Mouse (Mus musculus): ENCODE data around the gene Rab31. TPM values are rescaled to one million over a fixed set of nuclear protein-coding genes. Genes with fewer than 3 reads are reported as not detected.

The Rab31 gene
- polyA plus RNA-seq, 1 experiment from 2014 or later, result 75.5 TPM

- Histone ChIP-seq H3K4me2 (replicated peaks) (no peak overlapping the region), H3K27me3 (no peaks in the 10 kb centered on the region), H3K4me3 (no peak overlapping the region), H3K9ac (replicated peaks) (no peak overlapping the region), H3K36me3 (no peaks in the 10 kb centered on the region), H3K4me1 (no peaks in the 10 kb centered on the region), H3K9me3 (no peaks in the 10 kb centered on the region), H3K27ac (replicated peaks) (no peak overlapping the region)
- 85% methylated on average over 13 of the region's 16 CpGs for WGBS
- ATAC-seq (replicated peaks), result no peak
These were observed 42.4 kb downstream of the Rab31 start for GRCm38 (mm10) chr17:65729945-65730741.

- no peak overlapping the region for H3K9ac ChIP-seq (replicated peaks)
- no peak overlapping the region for H3K4me2 ChIP-seq (replicated peaks)
- H3K36me3 ChIP-seq, result no peaks in the 10 kb centered on the region
- H3K4me1 ChIP-seq, result no peaks in the 10 kb centered on the region
- no peaks in the 10 kb centered on the region for H3K27me3 ChIP-seq
- no peak overlapping the region for H3K4me3 ChIP-seq
- ATAC-seq (replicated peaks), result no peak
- H3K27ac ChIP-seq (replicated peaks), result no peak overlapping the region
- 73% methylated on average over 5 of the region's 5 CpGs for WGBS
- no peaks in the 10 kb centered on the region for H3K9me3 ChIP-seq
These were observed 45.8 kb downstream of the Rab31 start for GRCm38 (mm10) chr17:65726755-65727154.

GRCm38 (mm10) chr17:65726274-65726673 is 46.3 kb downstream of the Rab31 start:
- ATAC-seq (replicated peaks), result no peak
- H3K27me3 ChIP-seq, result no peaks in the 10 kb centered on the region
- H3K9ac ChIP-seq (replicated peaks), result no peak overlapping the region
- 86% methylated on average over 6 of the region's 6 CpGs for whole genome bisulfite sequencing
- H3K4me2 ChIP-seq (replicated peaks), result no peak overlapping the region
- no peak overlapping the region for H3K4me3 ChIP-seq
- H3K4me1 ChIP-seq, result no peaks in the 10 kb centered on the region
- peaks cover 2% of the 10 kb centered on the region; the same call in 1 of the 2 replicates for H3K36me3 ChIP-seq
- no peak overlapping the region for H3K27ac ChIP-seq (replicated peaks)
- H3K9me3 ChIP-seq, result no peaks in the 10 kb centered on the region

GRCm38 (mm10) chr17:65725814-65726213 is 46.7 kb downstream of the Rab31 start:
- no peak overlapping the region for H3K27ac ChIP-seq (replicated peaks)
- H3K9ac ChIP-seq (replicated peaks), result no peak overlapping the region
- H3K36me3 ChIP-seq, result peaks cover 3% of the 10 kb centered on the region; the same call in 1 of the 2 replicates
- no peak overlapping the region for H3K4me3 ChIP-seq
- H3K4me2 ChIP-seq (replicated peaks), result no peak overlapping the region
- ATAC-seq (replicated peaks), result no peak
- WGBS, result 59% methylated on average over 2 of the region's 2 CpGs
- H3K27me3 ChIP-seq, result no peaks in the 10 kb centered on the region
- no peaks in the 10 kb centered on the region for H3K9me3 ChIP-seq
- H3K4me1 ChIP-seq, result no peaks in the 10 kb centered on the region

GRCm38 (mm10) chr17:65725381-65725780 is 47.2 kb downstream of the Rab31 start:
- Histone ChIP-seq H3K4me3 (no peak overlapping the region), H3K27ac (replicated peaks) (no peak overlapping the region), H3K9ac (replicated peaks) (no peak overlapping the region), H3K27me3 (no peaks in the 10 kb centered on the region), H3K9me3 (no peaks in the 10 kb centered on the region), H3K4me2 (replicated peaks) (no peak overlapping the region), H3K36me3 (peaks cover 3% of the 10 kb centered on the region; the same call in 1 of the 2 replicates), H3K4me1 (no peaks in the 10 kb centered on the region)
- ATAC-seq (replicated peaks), result no peak
- 22% methylated on average over 8 of the region's 8 CpGs for WGBS

GRCm38 (mm10) chr17:65724254-65724653 is 48.3 kb downstream of the Rab31 start:
- Histone ChIP-seq H3K27me3 (no peaks in the 10 kb centered on the region), H3K9ac (replicated peaks) (no peak overlapping the region), H3K36me3 (peaks cover 3% of the 10 kb centered on the region; the same call in 1 of the 2 replicates), H3K4me2 (replicated peaks) (no peak overlapping the region), H3K4me1 (no peaks in the 10 kb centered on the region), H3K4me3 (no peak overlapping the region), H3K27ac (replicated peaks) (no peak overlapping the region), H3K9me3 (no peaks in the 10 kb centered on the region)
- 91% methylated on average over 11 of the region's 11 CpGs for WGBS
- no peak; the same call in 1 of the 2 replicates for ATAC-seq (replicated peaks)

- no peak overlapping the region for H3K27ac ChIP-seq (replicated peaks)
- H3K9ac ChIP-seq (replicated peaks), result no peak overlapping the region
- ATAC-seq (replicated peaks), result no peak
- no peak overlapping the region for H3K4me3 ChIP-seq
- no peak overlapping the region for H3K4me2 ChIP-seq (replicated peaks)
- H3K36me3 ChIP-seq, result peaks cover 3% of the 10 kb centered on the region; the same call in 1 of the 2 replicates
- H3K4me1 ChIP-seq, result no peaks in the 10 kb centered on the region
- no peaks in the 10 kb centered on the region for H3K9me3 ChIP-seq
- WGBS, result 94% methylated on average over 8 of the region's 8 CpGs
- no peaks in the 10 kb centered on the region for H3K27me3 ChIP-seq
These were observed 48.9 kb downstream of the Rab31 start for GRCm38 (mm10) chr17:65723633-65724032.

GRCm38 (mm10) chr17:65721330-65721729 is 51.2 kb downstream of the Rab31 start:
- H3K4me1 ChIP-seq, result no peaks in the 10 kb centered on the region
- no peak for ATAC-seq (replicated peaks)
- no peak overlapping the region for H3K27ac ChIP-seq (replicated peaks)
- H3K4me2 ChIP-seq (replicated peaks), result no peak overlapping the region
- no peak overlapping the region for H3K4me3 ChIP-seq
- H3K27me3 ChIP-seq, result no peaks in the 10 kb centered on the region
- peaks cover 3% of the 10 kb centered on the region; the same call in 1 of the 2 replicates for H3K36me3 ChIP-seq
- H3K9me3 ChIP-seq, result no peaks in the 10 kb centered on the region
- H3K9ac ChIP-seq (replicated peaks), result no peak overlapping the region

- 95% methylated on average over 5 of the region's 5 CpGs for WGBS
- no peaks in the 10 kb centered on the region for H3K4me1 ChIP-seq
- no peaks in the 10 kb centered on the region for H3K27me3 ChIP-seq
- no peaks in the 10 kb centered on the region for H3K9me3 ChIP-seq
- H3K4me2 ChIP-seq (replicated peaks), result no peak overlapping the region
- H3K27ac ChIP-seq (replicated peaks), result no peak overlapping the region
- peaks cover 3% of the 10 kb centered on the region; the same call in 1 of the 2 replicates for H3K36me3 ChIP-seq
- no peak for ATAC-seq (replicated peaks)
- H3K9ac ChIP-seq (replicated peaks), result no peak overlapping the region
- H3K4me3 ChIP-seq, result no peak overlapping the region
These were observed 52.7 kb downstream of the Rab31 start for GRCm38 (mm10) chr17:65719826-65720225.

GRCm38 (mm10) chr17:65718578-65718977 is 54.0 kb downstream of the Rab31 start:
- Histone ChIP-seq H3K27me3 (no peaks in the 10 kb centered on the region), H3K4me3 (no peak overlapping the region), H3K36me3 (peaks cover 3% of the 10 kb centered on the region; the same call in 1 of the 2 replicates), H3K4me1 (no peaks in the 10 kb centered on the region), H3K27ac (replicated peaks) (no peak overlapping the region), H3K9ac (replicated peaks) (no peak overlapping the region), H3K4me2 (replicated peaks) (no peak overlapping the region), H3K9me3 (no peaks in the 10 kb centered on the region)
- no peak for ATAC-seq (replicated peaks)
- 93% methylated on average over 2 of the region's 2 CpGs for WGBS

GRCm38 (mm10) chr17:65717658-65718199 is 54.8 kb downstream of the Rab31 start:
- H3K4me3 ChIP-seq, result no peak overlapping the region
- H3K9me3 ChIP-seq, result no peaks in the 10 kb centered on the region
- H3K4me2 ChIP-seq (replicated peaks), result no peak overlapping the region
- H3K36me3 ChIP-seq, result peaks cover 3% of the 10 kb centered on the region; the same call in 1 of the 2 replicates
- no peak overlapping the region for H3K9ac ChIP-seq (replicated peaks)
- no peak for ATAC-seq (replicated peaks)
- no peaks in the 10 kb centered on the region for H3K27me3 ChIP-seq
- WGBS, result 77% methylated on average over 4 of the region's 4 CpGs
- H3K4me1 ChIP-seq, result no peaks in the 10 kb centered on the region
- H3K27ac ChIP-seq (replicated peaks), result no peak overlapping the region

GRCm38 (mm10) chr17:65714060-65714459 is 58.5 kb downstream of the Rab31 start:
- Histone ChIP-seq H3K4me3 (no peak overlapping the region), H3K27ac (replicated peaks) (no peak overlapping the region), H3K4me1 (no peaks in the 10 kb centered on the region), H3K27me3 (no peaks in the 10 kb centered on the region), H3K4me2 (replicated peaks) (no peak overlapping the region), H3K36me3 (peaks cover 12% of the 10 kb centered on the region; the same call in 1 of the 2 replicates), H3K9me3 (peaks cover 6% of the 10 kb centered on the region), H3K9ac (replicated peaks) (no peak overlapping the region)
- 85% methylated on average over 8 of the region's 8 CpGs for WGBS
- peak; percentile 48 for ATAC-seq (replicated peaks)

Data from forebrain, embryonic 15.5 days (tissue).